Mouse (Mus musculus): ENCODE measurements around the gene Nrn1l. TPM values are rescaled to one million over a fixed set of nuclear protein-coding genes. Genes with fewer than 3 reads are reported as not detected.

Nrn1l gene
- polyA plus RNA-seq, 1 experiment = not detected

DNA sequence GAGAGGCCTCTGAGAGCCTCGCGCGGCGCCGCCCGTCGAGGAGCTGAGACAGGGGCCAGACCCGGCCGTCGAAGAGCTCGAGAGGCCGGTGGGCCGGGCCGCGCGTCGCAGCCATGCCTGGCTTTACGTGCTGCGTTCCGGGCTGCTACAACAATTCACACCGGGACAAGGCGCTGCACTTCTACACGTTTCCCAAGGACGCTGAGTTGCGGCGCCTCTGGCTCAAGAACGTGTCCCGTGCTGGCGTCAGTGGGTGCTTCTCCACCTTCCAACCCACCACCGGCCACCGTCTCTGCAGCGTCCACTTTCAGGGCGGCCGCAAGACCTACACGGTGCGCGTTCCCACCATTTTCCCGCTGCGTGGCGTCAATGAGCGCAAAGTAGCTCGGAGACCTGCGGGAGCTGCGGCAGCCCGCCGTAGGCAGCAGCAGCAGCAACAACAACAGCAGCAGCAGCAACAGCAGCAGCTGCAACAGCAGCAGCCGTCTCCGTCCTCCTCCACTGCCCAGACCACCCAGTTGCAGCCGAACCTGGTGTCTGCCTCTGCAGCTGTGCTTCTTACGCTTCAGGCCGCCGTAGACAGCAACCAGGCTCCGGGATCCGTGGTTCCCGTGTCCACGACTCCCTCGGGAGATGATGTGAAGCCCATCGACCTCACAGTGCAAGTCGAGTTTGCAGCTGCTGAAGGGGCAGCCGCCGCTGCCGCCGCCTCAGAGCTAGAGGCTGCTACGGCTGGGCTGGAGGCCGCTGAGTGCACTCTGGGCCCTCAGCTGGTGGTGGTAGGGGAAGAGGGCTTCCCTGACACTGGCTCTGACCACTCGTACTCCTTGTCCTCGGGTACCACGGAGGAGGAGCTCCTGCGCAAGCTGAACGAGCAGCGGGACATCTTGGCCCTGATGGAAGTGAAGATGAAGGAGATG lies 37.9 kb upstream of the Nrn1l start:
- H3K27ac ChIP-seq (ENCODE audit: insufficient read depth, low read depth, low read length) = peak overlapping the region; percentile 98
- TF ChIP-seq CTCF (IDR thresholded peaks at IDR 0.05; ENCODE audit: insufficient read depth, low read depth, low read length) (no peak), POLR2A (IDR thresholded peaks at IDR 0.05; ENCODE audit: insufficient read depth, low read depth, low read length) (0 out of 2 replicates have a peak, but pooled peaks have one; percentile 19)
- under 1% methylated on average over 71 of the region's 71 CpGs for WGBS
- peaks cover 9% of the 10 kb centered on the region for H3K4me1 ChIP-seq (ENCODE audit: control insufficient read depth, insufficient read depth, low read length)
- peak overlapping the region; percentile 67 for H3K4me3 ChIP-seq (ENCODE audit: insufficient read depth, low read depth, low read length)

- TF ChIP-seq POLR2A (IDR thresholded peaks at IDR 0.05; ENCODE audit: insufficient read depth, low read depth, low read length) = no peak
- TF ChIP-seq CTCF (IDR thresholded peaks at IDR 0.05; ENCODE audit: insufficient read depth, low read depth, low read length) = no peak
- WGBS = 11% methylated on average over 15 of the region's 15 CpGs
- peaks cover 9% of the 10 kb centered on the region for H3K4me1 ChIP-seq (ENCODE audit: control insufficient read depth, insufficient read depth, low read length)
- H3K27ac ChIP-seq (ENCODE audit: insufficient read depth, low read depth, low read length) = peak overlapping the region; percentile 98
- H3K4me3 ChIP-seq (ENCODE audit: insufficient read depth, low read depth, low read length) = peak overlapping the region; percentile 67
These were observed 37.1 kb upstream of the Nrn1l start for GRCm38 (mm10) chr8:105856168-105856835.

DNA sequence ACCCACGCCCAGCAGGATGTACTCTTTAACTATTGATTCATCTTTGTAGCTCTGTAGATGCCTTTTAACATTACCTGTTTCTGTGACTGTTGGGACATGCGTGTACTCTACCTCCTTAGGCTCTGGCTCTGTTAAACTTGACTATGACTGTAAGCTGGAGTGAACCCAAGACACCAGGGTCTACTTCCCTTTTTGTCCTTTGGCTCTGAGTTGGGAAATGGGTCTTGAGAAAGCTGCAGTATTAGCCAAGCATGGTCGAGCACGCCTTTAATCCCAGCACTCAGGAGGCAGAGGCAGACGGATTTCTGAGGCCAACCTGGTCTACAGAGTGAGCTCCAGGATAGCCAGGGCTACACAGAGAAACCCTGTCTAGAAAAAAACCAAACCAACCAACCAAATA lies 34.9 kb upstream of the Nrn1l start:
- 84% methylated on average over 5 of the region's 5 CpGs for WGBS
- H3K4me3 ChIP-seq (ENCODE audit: insufficient read depth, low read depth, low read length) = no peak overlapping the region
- H3K27ac ChIP-seq (ENCODE audit: insufficient read depth, low read depth, low read length) = no peak overlapping the region
- peaks cover 9% of the 10 kb centered on the region for H3K4me1 ChIP-seq (ENCODE audit: control insufficient read depth, insufficient read depth, low read length)
- TF ChIP-seq CTCF (IDR thresholded peaks at IDR 0.05; ENCODE audit: insufficient read depth, low read depth, low read length) (no peak), POLR2A (IDR thresholded peaks at IDR 0.05; ENCODE audit: insufficient read depth, low read depth, low read length) (no peak)

- H3K27ac ChIP-seq (ENCODE audit: insufficient read depth, low read depth, low read length) = no peak overlapping the region
- H3K4me3 ChIP-seq (ENCODE audit: insufficient read depth, low read depth, low read length) = no peak overlapping the region
- TF ChIP-seq CTCF (IDR thresholded peaks at IDR 0.05; ENCODE audit: insufficient read depth, low read depth, low read length) (no peak), POLR2A (IDR thresholded peaks at IDR 0.05; ENCODE audit: insufficient read depth, low read depth, low read length) (no peak)
- H3K4me1 ChIP-seq (ENCODE audit: control insufficient read depth, insufficient read depth, low read length) = peaks cover 8% of the 10 kb centered on the region
- 72% methylated on average over 5 of the region's 5 CpGs for WGBS
These were observed 34.1 kb upstream of the Nrn1l start for GRCm38 (mm10) chr8:105859314-105859713.

DNA sequence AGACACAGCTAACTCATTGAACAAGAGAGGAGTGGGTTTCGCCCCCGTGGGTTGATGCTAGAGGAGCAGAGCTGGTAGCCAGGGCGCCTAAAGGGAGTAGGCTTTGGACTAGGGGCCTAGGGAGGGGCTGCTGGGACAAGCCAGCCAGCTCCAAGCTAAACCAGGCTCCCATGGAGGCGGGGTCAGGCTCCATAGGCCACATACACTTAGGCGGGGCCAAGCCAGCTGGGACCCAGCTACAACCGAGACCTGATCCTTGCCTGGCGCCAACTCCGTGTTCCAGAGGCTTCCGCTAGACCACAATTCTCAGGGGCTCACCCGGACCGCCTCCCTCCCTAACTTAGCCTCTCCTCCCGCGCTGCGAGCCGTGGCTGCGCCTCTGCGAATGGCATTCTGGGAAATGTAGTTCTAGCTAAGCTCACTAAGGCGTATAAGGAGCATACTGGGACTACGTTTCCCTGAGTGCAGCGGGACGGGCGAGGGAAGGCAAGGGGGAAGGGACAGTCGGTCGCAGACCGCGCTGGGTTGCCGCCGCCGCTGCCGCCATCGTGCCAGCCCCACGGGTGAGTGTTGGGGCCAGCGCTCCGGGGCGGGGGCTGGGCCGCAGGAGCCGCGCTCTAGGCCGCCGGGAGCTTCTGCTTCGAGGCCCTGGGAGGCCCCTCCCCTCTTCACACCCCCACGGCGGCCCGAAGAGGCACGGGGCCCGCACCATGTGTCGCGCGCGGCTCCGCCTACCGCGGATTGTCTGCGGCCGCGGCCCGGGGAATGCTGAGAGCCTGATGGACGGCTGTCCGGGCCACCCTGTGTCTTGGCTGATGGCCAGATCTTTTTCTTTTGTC lies 33.0 kb upstream of the Nrn1l start, which contains the start of gene Nutf2:
Nutf2 (plus strand) TSS at position 438 of the 839 bp plus-strand sequence.
- WGBS = under 1% methylated on average over 59 of the region's 59 CpGs
- TF ChIP-seq CTCF (IDR thresholded peaks at IDR 0.05; ENCODE audit: insufficient read depth, low read depth, low read length) = no peak
- TF ChIP-seq POLR2A (IDR thresholded peaks at IDR 0.05; ENCODE audit: insufficient read depth, low read depth, low read length) = peak; percentile 56; the same call in 1 of the 2 replicates
- Histone ChIP-seq H3K4me1 (ENCODE audit: control insufficient read depth, insufficient read depth, low read length) (peaks cover 7% of the 10 kb centered on the region), H3K27ac (ENCODE audit: insufficient read depth, low read depth, low read length) (peak within 1 kb of the TSS; percentile 56), H3K4me3 (ENCODE audit: insufficient read depth, low read depth, low read length) (peak within 1 kb of the TSS; percentile 83)

GRCm38 (mm10) chr8:105861951-105862350 lies 31.4 kb upstream of the Nrn1l start:
- peaks cover 3% of the 10 kb centered on the region; the same call in 1 of the 2 replicates for H3K4me1 ChIP-seq (ENCODE audit: control insufficient read depth, insufficient read depth, low read length)
- H3K27ac ChIP-seq (ENCODE audit: insufficient read depth, low read depth, low read length) = no peak overlapping the region
- 6% methylated on average over 1 of the region's 1 CpGs for WGBS
- TF ChIP-seq CTCF (IDR thresholded peaks at IDR 0.05; ENCODE audit: insufficient read depth, low read depth, low read length) = no peak
- no peak for TF ChIP-seq POLR2A (IDR thresholded peaks at IDR 0.05; ENCODE audit: insufficient read depth, low read depth, low read length)
- no peak overlapping the region for H3K4me3 ChIP-seq (ENCODE audit: insufficient read depth, low read depth, low read length)

GRCm38 (mm10) chr8:105866364-105867029 lies 26.9 kb upstream of the Nrn1l start:
- H3K4me3 ChIP-seq (ENCODE audit: insufficient read depth, low read depth, low read length) = no peak overlapping the region
- 90% methylated on average over 6 of the region's 6 CpGs for WGBS
- H3K4me1 ChIP-seq (ENCODE audit: control insufficient read depth, insufficient read depth, low read length) = no peaks in the 10 kb centered on the region
- TF ChIP-seq CTCF (IDR thresholded peaks at IDR 0.05; ENCODE audit: insufficient read depth, low read depth, low read length) (no peak), POLR2A (IDR thresholded peaks at IDR 0.05; ENCODE audit: insufficient read depth, low read depth, low read length) (no peak)
- H3K27ac ChIP-seq (ENCODE audit: insufficient read depth, low read depth, low read length) = no peak overlapping the region

DNA sequence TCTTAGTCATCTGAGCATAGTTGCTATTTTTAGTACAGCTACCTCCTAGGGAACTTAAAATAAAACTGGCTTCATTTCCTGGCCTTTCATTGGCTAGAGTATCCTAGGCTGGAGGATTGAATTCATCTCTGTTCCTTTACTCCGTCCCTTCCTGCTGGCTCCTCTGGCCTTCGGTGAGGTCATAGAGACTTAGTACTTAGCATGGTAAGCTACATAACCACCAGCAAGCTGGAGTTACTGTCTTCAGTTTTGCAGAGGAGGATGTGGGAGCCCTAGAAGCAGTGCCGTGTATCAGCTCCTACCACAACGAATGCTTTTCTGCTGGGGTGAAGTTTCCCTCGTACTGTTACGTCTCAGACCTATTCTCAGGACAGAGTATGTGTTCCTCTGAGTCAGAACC lies 19.1 kb upstream of the Nrn1l start:
- TF ChIP-seq POLR2A (IDR thresholded peaks at IDR 0.05; ENCODE audit: insufficient read depth, low read depth, low read length) (no peak), CTCF (IDR thresholded peaks at IDR 0.05; ENCODE audit: insufficient read depth, low read depth, low read length) (no peak)
- 44% methylated on average over 6 of the region's 6 CpGs for WGBS
- H3K4me1 ChIP-seq (ENCODE audit: control insufficient read depth, insufficient read depth, low read length) = 0 out of 2 replicates have a peak, but pooled peaks cover 4% of the 10 kb centered on the region
- H3K4me3 ChIP-seq (ENCODE audit: insufficient read depth, low read depth, low read length) = no peak overlapping the region
- H3K27ac ChIP-seq (ENCODE audit: insufficient read depth, low read depth, low read length) = peak overlapping the region; percentile 83

All from olfactory bulb, adult 2 months (tissue).